Mouse (Mus musculus) olfactory bulb, adult 2 months (tissue): ENCODE measurements at regions not wholly inside any gene's neighbourhood (a gene's known extent, or its start where the extent isn't known, plus 50 kb on each side); places are given as distances from the start of the nearest gene placed in this dataset.

Experiments
- H3K27ac ChIP-seq: fragments of 200-500 bp; 2 replicates; pipeline ENCODE4 v1.5.1; 2012; ENCODE audit warnings: low read depth, low read length; ENCODE audit not compliant: insufficient read depth
- H3K4me1 ChIP-seq: fragments of 200-500 bp; 2 replicates; pipeline ENCODE4 v1.6.1; 2012; ENCODE audit warnings: low read length; ENCODE audit not compliant: control insufficient read depth, insufficient read depth
- H3K4me3 ChIP-seq: fragments of 200-500 bp; 2 replicates; pipeline ENCODE4 v1.5.1; 2012; ENCODE audit warnings: mild to moderate bottlenecking, low read depth, low read length, moderate library complexity; ENCODE audit not compliant: insufficient read depth
- CTCF ChIP-seq: fragments of 200-500 bp; IDR thresholded peaks from 2 replicates; pipeline ENCODE4 v1.5.1; 2012; ENCODE audit warnings: low read depth, mild to moderate bottlenecking, low read length, moderate library complexity; ENCODE audit not compliant: insufficient read depth
- POLR2A ChIP-seq: fragments of 200-500 bp; IDR thresholded peaks from 2 replicates; pipeline ENCODE4 v1.6.1; 2012; ENCODE audit warnings: mild to moderate bottlenecking, low read depth, low read length, moderate library complexity; ENCODE audit not compliant: insufficient read depth
- WGBS: fragments of 180-500 bp; shearing (Covaris S2); methylation state at CpG from one replicate; pipeline ENCODE4 v1.1.7; 2018; 5-methylcytosine and 5-hydroxymethylcytosine counted together

GRCm38 (mm10) chr17:80833355-80834175, 105.3 kb upstream of the Map4k3 start:
- peaks cover 4% of the 10 kb centered on the region for H3K4me1 ChIP-seq
- TF ChIP-seq CTCF, result no peak
- no peak for TF ChIP-seq POLR2A
- no peak overlapping the region for H3K4me3 ChIP-seq
- 58% methylated on average over 10 of the region's 10 CpGs for WGBS
- H3K27ac ChIP-seq, result no peak overlapping the region

GRCm38 (mm10) chr17:80831686-80832085, 103.4 kb upstream of the Map4k3 start:
- TF ChIP-seq POLR2A, result no peak
- no peak for TF ChIP-seq CTCF
- WGBS, result 94% methylated on average over 4 of the region's 4 CpGs
- no peak overlapping the region for H3K27ac ChIP-seq
- H3K4me3 ChIP-seq, result no peak overlapping the region
- H3K4me1 ChIP-seq, result peaks cover 4% of the 10 kb centered on the region

GRCm38 (mm10) chr17:80827896-80828295, 99.6 kb upstream of the Map4k3 start:
- H3K4me1 ChIP-seq, result peaks cover 8% of the 10 kb centered on the region; the same call in 1 of the 2 replicates
- H3K4me3 ChIP-seq, result no peak overlapping the region
- no peak overlapping the region for H3K27ac ChIP-seq
- no peak for TF ChIP-seq CTCF
- no peak for TF ChIP-seq POLR2A
- 82% methylated on average over 2 of the region's 2 CpGs for WGBS

GRCm38 (mm10) chr17:80827361-80827760, 99.1 kb upstream of the Map4k3 start:
- no peak overlapping the region for H3K4me3 ChIP-seq
- H3K27ac ChIP-seq, result no peak overlapping the region
- TF ChIP-seq CTCF (no peak), POLR2A (no peak)
- WGBS, result 94% methylated on average over 17 of the region's 17 CpGs
- peaks cover 8% of the 10 kb centered on the region; the same call in 1 of the 2 replicates for H3K4me1 ChIP-seq

GRCm38 (mm10) chr17:80825971-80826730, 97.9 kb upstream of the Map4k3 start:
- Histone ChIP-seq H3K4me3 (no peak overlapping the region), H3K4me1 (peaks cover 9% of the 10 kb centered on the region), H3K27ac (no peak overlapping the region)
- TF ChIP-seq POLR2A (no peak), CTCF (no peak)
- 73% methylated on average over 12 of the region's 12 CpGs for WGBS

- TF ChIP-seq POLR2A (no peak), CTCF (no peak)
Measured at GRCm38 (mm10) chr17:80825518-80825901, 97.2 kb upstream of the Map4k3 start.

GRCm38 (mm10) chr17:80824826-80825517, 96.7 kb upstream of the Map4k3 start:
- peaks cover 11% of the 10 kb centered on the region for H3K4me1 ChIP-seq
- WGBS, result 81% methylated on average over 13 of the region's 13 CpGs
- H3K27ac ChIP-seq, result no peak overlapping the region
- no peak overlapping the region for H3K4me3 ChIP-seq
- no peak for TF ChIP-seq POLR2A
- no peak for TF ChIP-seq CTCF

More at GRCm38 (mm10) chr17:80825518-80825901, 97.2 kb upstream of the Map4k3 start:
- Histone ChIP-seq H3K4me1 (peaks cover 11% of the 10 kb centered on the region), H3K4me3 (no peak overlapping the region), H3K27ac (no peak overlapping the region)
- WGBS, result 37% methylated on average over 10 of the region's 10 CpGs

GRCm38 (mm10) chr17:80824261-80824660, 96.0 kb upstream of the Map4k3 start:
- TF ChIP-seq CTCF (no peak), POLR2A (no peak)
- WGBS, result 93% methylated on average over 2 of the region's 2 CpGs
- peaks cover 11% of the 10 kb centered on the region for H3K4me1 ChIP-seq
- H3K27ac ChIP-seq, result no peak overlapping the region
- H3K4me3 ChIP-seq, result no peak overlapping the region
